Mouse (Mus musculus) MEL (cell line): ENCODE measurements at regions not wholly inside any gene's neighbourhood (a gene's known extent, or its start where the extent isn't known, plus 50 kb on each side); places are given as distances from the start of the nearest gene placed in this dataset.

ENCODE experiments used
- DNase-seq: peaks from one replicate; pipeline ENCODE4 v3.0.0; 2011; ENCODE audit warnings: low read depth, low spot score
- H3K27ac ChIP-seq: 2 replicates; pipeline ENCODE4 v1.5.1; 2012; ENCODE audit warnings: low read depth, mild to moderate bottlenecking, control low read depth, low read length, moderate library complexity; ENCODE audit not compliant: control insufficient read depth
- H3K27me3 ChIP-seq, 2 experiments: fragments of 150-350 bp in 1 of 2; sonication (generic) in 1 of 2; 2 replicates each; pipeline ENCODE4 v1.6.1; 2012; ENCODE audit warnings: low read length in 2 of 2, mild to moderate bottlenecking in 2 of 2, improper control_type of control experiment in 1 of 2, moderate library complexity in 1 of 2; ENCODE audit not compliant: insufficient read depth in 2 of 2, control insufficient read depth in 1 of 2
- H3K36me3 ChIP-seq, 2 experiments: 2 replicates each; pipeline ENCODE4 v1.6.1; 2012 to 2014; ENCODE audit warnings: low read length in 2 of 2, improper control_type of control experiment in 1 of 2, inconsistent platforms in 1 of 2, mild to moderate bottlenecking in 1 of 2; ENCODE audit not compliant: insufficient read depth in 2 of 2, control insufficient read depth in 1 of 2
- H3K4me1 ChIP-seq, 2 experiments: fragments of 150-350 bp in 1 of 2; sonication (generic) in 1 of 2; 2 replicates each; pipeline ENCODE4 v1.6.1; 2012; ENCODE audit warnings: low read length in 2 of 2, improper control_type of control experiment in 1 of 2, mild to moderate bottlenecking in 1 of 2; ENCODE audit not compliant: insufficient read depth in 2 of 2, control insufficient read depth in 1 of 2
- H3K4me3 ChIP-seq, 2 experiments: fragments of 150-350 bp in 1 of 2; sonication (generic) in 1 of 2; 2 replicates each; pipeline ENCODE4 v1.5.1; 2012; ENCODE audit warnings: low read depth in 2 of 2, low read length in 2 of 2, mild to moderate bottlenecking in 2 of 2, moderate library complexity in 2 of 2, control low read depth in 1 of 2, improper control_type of control experiment in 1 of 2; ENCODE audit not compliant: control insufficient read depth in 1 of 2, insufficient read depth in 1 of 2
- H3K79me2 ChIP-seq: 2 replicates; pipeline ENCODE4 v1.6.1; 2012; ENCODE audit warnings: mild to moderate bottlenecking, low read length, moderate library complexity; ENCODE audit not compliant: control insufficient read depth, poor library complexity, insufficient read depth
- H3K9ac ChIP-seq: 2 replicates; pipeline ENCODE4 v1.6.1; 2012; ENCODE audit warnings: low read depth, mild to moderate bottlenecking, control low read depth, low read length, moderate library complexity; ENCODE audit not compliant: control insufficient read depth, poor library complexity, severe bottlenecking
- H3K9me3 ChIP-seq: fragments of 150-350 bp; sonication (generic); replicated peaks from 2 replicates; pipeline ENCODE4 v1.6.1; 2012; ENCODE audit warnings: mild to moderate bottlenecking, low read length, improper control_type of control experiment, moderate library complexity; ENCODE audit not compliant: insufficient read depth
- BHLHE40 ChIP-seq: IDR thresholded peaks from 2 replicates; pipeline ENCODE4 v1.6.1; 2012; ENCODE audit warnings: low read depth, mild to moderate bottlenecking, inconsistent platforms, low read length, improper control_type of control experiment, borderline replicate concordance
- CHD1 ChIP-seq: IDR thresholded peaks from 2 replicates; pipeline ENCODE4 v1.6.1; 2012; ENCODE audit warnings: low read depth, mild to moderate bottlenecking, inconsistent platforms, low read length, improper control_type of control experiment
- CHD2 ChIP-seq: IDR thresholded peaks from 2 replicates; pipeline ENCODE4 v1.6.1; 2011; ENCODE audit warnings: low read length, improper control_type of control experiment
- KAT2A ChIP-seq: conservative IDR thresholded peaks from 2 replicates; pipeline ENCODE4 v1.6.1; 2012; ENCODE audit warnings: low read depth, low read length, improper control_type of control experiment, inconsistent platforms
- MAZ ChIP-seq: IDR thresholded peaks from 2 replicates; pipeline ENCODE4 v1.6.1; 2012; ENCODE audit warnings: low read depth, mild to moderate bottlenecking, inconsistent platforms, low read length, improper control_type of control experiment
- MEF2A ChIP-seq: IDR thresholded peaks from 2 replicates; pipeline ENCODE4 v1.6.1; 2014; ENCODE audit warnings: low read depth, mild to moderate bottlenecking, inconsistent platforms, low read length, improper control_type of control experiment; ENCODE audit not compliant: poor library complexity, insufficient replicate concordance, severe bottlenecking; ENCODE audit errors: extremely low read depth
- MYB ChIP-seq: IDR thresholded peaks from 2 replicates; pipeline ENCODE4 v1.6.1; 2011; ENCODE audit warnings: mild to moderate bottlenecking, low read depth, low read length, improper control_type of control experiment
- NELFE ChIP-seq: IDR thresholded peaks from 2 replicates; pipeline ENCODE4 v1.6.1; 2011; ENCODE audit warnings: low read depth, low read length, improper control_type of control experiment
- POLR2A ChIP-seq, 2 experiments: IDR thresholded peaks; 2 replicates each; pipeline ENCODE4 v1.6.1; 2011 to 2012; ENCODE audit warnings: low read length in 2 of 2, mild to moderate bottlenecking in 2 of 2, control low read depth in 1 of 2, improper control_type of control experiment in 1 of 2, low read depth in 1 of 2, moderate library complexity in 1 of 2; ENCODE audit not compliant: control insufficient read depth in 1 of 2, insufficient read depth in 1 of 2, poor library complexity in 1 of 2
- POLR2AphosphoS2 ChIP-seq: IDR thresholded peaks from 2 replicates; pipeline ENCODE4 v1.6.1; 2011; ENCODE audit warnings: low read length, improper control_type of control experiment
- POLR2AphosphoS5 ChIP-seq: IDR thresholded peaks from 2 replicates; pipeline ENCODE4 v1.6.1; 2012; ENCODE audit warnings: low read depth, borderline replicate concordance, mild to moderate bottlenecking, inconsistent platforms, low read length, moderate library complexity, mixed read lengths
- SIN3A ChIP-seq: IDR thresholded peaks from 2 replicates; pipeline ENCODE4 v1.6.1; 2012; ENCODE audit warnings: low read length, improper control_type of control experiment, inconsistent platforms
- SMC3 ChIP-seq: IDR thresholded peaks from 2 replicates; pipeline ENCODE4 v1.6.1; 2011; ENCODE audit warnings: low read depth, low read length, improper control_type of control experiment
- TAL1 ChIP-seq: IDR thresholded peaks from 2 replicates; pipeline ENCODE4 v1.6.1; 2012; ENCODE audit warnings: mild to moderate bottlenecking, inconsistent platforms, low read length, moderate library complexity, mixed read lengths
- TBP ChIP-seq: IDR thresholded peaks from 2 replicates; pipeline ENCODE4 v1.8.0; 2011; ENCODE audit warnings: low read depth, low read length, improper control_type of control experiment
- UBTF ChIP-seq: IDR thresholded peaks from 2 replicates; pipeline ENCODE4 v1.6.1; 2012; ENCODE audit warnings: low read depth, mild to moderate bottlenecking, inconsistent platforms, low read length, improper control_type of control experiment, moderate library complexity, borderline replicate concordance; ENCODE audit not compliant: insufficient read depth
- USF1 ChIP-seq: IDR thresholded peaks from 2 replicates; pipeline ENCODE4 v1.6.1; 2014; ENCODE audit warnings: low read depth, mild to moderate bottlenecking, inconsistent platforms, low read length, improper control_type of control experiment, moderate library complexity
- USF2 ChIP-seq, 2 experiments: IDR thresholded peaks; 2 replicates each; pipeline ENCODE4 v1.6.1; 2011 to 2012; ENCODE audit warnings: improper control_type of control experiment in 2 of 2, low read length in 2 of 2, borderline replicate concordance in 1 of 2, inconsistent platforms in 1 of 2, low read depth in 1 of 2, mild to moderate bottlenecking in 1 of 2; ENCODE audit not compliant: insufficient read depth in 1 of 2
- ZKSCAN1 ChIP-seq: IDR thresholded peaks from 2 replicates; pipeline ENCODE4 v1.6.1; 2012; ENCODE audit warnings: low read depth, mild to moderate bottlenecking, inconsistent platforms, low read length, improper control_type of control experiment, moderate library complexity

GRCm38 (mm10) chr16:93458011-93458585 is 145.8 kb downstream of the Setd4 start:
- Histone ChIP-seq H3K4me1 (no peaks in the 10 kb centered on the region), H3K27ac (no peak overlapping the region)
- TF ChIP-seq BHLHE40, result no peak
- TF ChIP-seq USF2 (IDR thresholded peaks at IDR 0.05; ENCODE audit: borderline replicate concordance in 1 of 2, insufficient read depth in 1 of 2, low read depth in 1 of 2, low read length in 2 of 2), result no peak
- TF ChIP-seq POLR2A (IDR thresholded peaks at IDR 0.05; ENCODE audit: control insufficient read depth in 1 of 2, insufficient read depth in 1 of 2, low read depth in 1 of 2, low read length in 2 of 2, poor library complexity in 1 of 2), result no peak
- no peak for TF ChIP-seq CHD1
- no peak for TF ChIP-seq MYB
- TF ChIP-seq UBTF, result no peak
- TF ChIP-seq POLR2AphosphoS5, result no peak
- no peak for TF ChIP-seq TBP
- no peak for TF ChIP-seq TAL1
- no peak for TF ChIP-seq MEF2A
- no peak for TF ChIP-seq ZKSCAN1
- TF ChIP-seq, all 39 proteins: peak for 0
- Histone ChIP-seq H3K9ac (no peak overlapping the region), H3K4me3 (no peak overlapping the region), H3K36me3 (no peaks in the 10 kb centered on the region), H3K27me3 (no peaks in the 10 kb centered on the region), H3K9me3 (no peaks in the 10 kb centered on the region), H3K79me2 (no peaks in the 10 kb centered on the region)
- DNase-seq, result no peak

GRCm38 (mm10) chr16:93456706-93457425 is 147.0 kb downstream of the Setd4 start:
- no peaks in the 10 kb centered on the region for H3K9me3 ChIP-seq
- no peaks in the 10 kb centered on the region for H3K4me1 ChIP-seq
- no peak overlapping the region for H3K9ac ChIP-seq
- TF ChIP-seq USF1 (no peak), TBP (no peak), UBTF (no peak), NELFE (no peak), CHD2 (no peak), SMC3 (no peak), MAZ (no peak), KAT2A (no peak), POLR2AphosphoS2 (no peak), SIN3A (no peak)
- H3K79me2 ChIP-seq, result no peaks in the 10 kb centered on the region
- H3K27ac ChIP-seq, result no peak overlapping the region
- DNase-seq, result no peak
- H3K27me3 ChIP-seq, result no peaks in the 10 kb centered on the region
- no peak overlapping the region for H3K4me3 ChIP-seq
- H3K36me3 ChIP-seq, result no peaks in the 10 kb centered on the region
